Comparison of ENCODE assay signal across 7 mouse cellular contexts in the genomic region with DNA sequence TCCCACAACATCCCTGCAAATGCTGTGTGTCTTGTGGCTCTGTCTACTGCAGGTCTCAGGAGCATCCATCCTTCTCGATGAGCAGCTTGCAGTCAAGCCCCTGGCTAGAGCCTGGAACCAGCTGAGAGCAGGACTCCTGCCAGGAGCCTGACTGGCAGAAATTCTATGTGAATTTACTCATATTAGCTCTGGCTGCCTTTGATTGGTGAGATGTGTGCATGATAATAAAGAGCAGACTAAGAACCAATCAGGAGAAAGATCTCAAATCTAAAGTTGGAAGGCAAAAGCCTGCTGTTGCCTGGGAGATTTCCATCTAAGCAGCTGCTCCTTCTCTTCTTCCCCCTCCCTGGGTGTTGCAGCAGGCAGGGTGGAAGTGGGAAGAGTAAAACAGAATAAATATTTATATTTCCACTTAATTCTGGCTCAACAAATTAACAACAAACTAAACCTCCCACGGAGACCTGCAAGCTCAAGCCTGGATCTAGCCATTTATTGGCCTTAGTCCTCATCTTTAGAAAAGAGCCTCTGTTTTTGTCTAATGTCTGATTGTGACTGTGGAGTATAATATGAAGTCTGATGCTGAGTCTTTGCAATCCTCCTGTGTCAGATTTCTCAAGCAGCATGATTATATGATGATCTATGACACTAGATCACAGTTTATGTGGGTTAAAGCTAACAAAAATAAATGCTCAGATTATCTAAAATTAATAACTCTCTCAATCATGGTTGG.
A peak's percentile ranks its signal among the peaks of the same experiment; 100 is the strongest.
DNase-seq lines count a peak whose midpoint lies in the region; ATAC-seq and TF ChIP-seq lines count a peak whose summit lies in the region.

No protein-coding gene starts in this region.

- H3K36me3 ChIP-seq in forebrain, embryonic 14.5 days (ENCODE audit: control insufficient read depth, insufficient read depth, low read length) = no peaks in the 10 kb centered on the region
- H3K36me3 ChIP-seq in midbrain, embryonic 13.5 days = no peaks in the 10 kb centered on the region
- H3K36me3 ChIP-seq in heart, embryonic 12.5 days = no peaks in the 10 kb centered on the region

- intact Hi-C loops in gastrocnemius, adult 2 months (cut with DNase I) = no loop called here

- no peak overlapping the region for H3K4me2 ChIP-seq in forebrain, embryonic 14.5 days (ENCODE audit: low read length)
- H3K4me2 ChIP-seq in midbrain, embryonic 13.5 days (replicated peaks) = peak overlapping the region; percentile 24; the same call in 1 of the 2 replicates
- H3K4me2 ChIP-seq in heart, embryonic 12.5 days = no peak overlapping the region

- WGBS in forebrain, embryonic 14.5 days = 27% methylated on average over 2 of the region's 2 CpGs
- WGBS in midbrain, embryonic 13.5 days = 34% methylated on average over 2 of the region's 2 CpGs
- 39% methylated on average over 2 of the region's 2 CpGs for WGBS in heart, embryonic 12.5 days

- no peaks in the 10 kb centered on the region for H3K9me3 ChIP-seq in forebrain, embryonic 14.5 days (replicated peaks; ENCODE audit: control insufficient read depth, low read length)
- no peaks in the 10 kb centered on the region for H3K9me3 ChIP-seq in midbrain, embryonic 13.5 days
- peaks cover 8% of the 10 kb centered on the region; the same call in 1 of the 2 replicates for H3K9me3 ChIP-seq in heart, embryonic 12.5 days (replicated peaks)

- no peaks in the 10 kb centered on the region for H3K4me1 ChIP-seq in forebrain, embryonic 14.5 days (ENCODE audit: control insufficient read depth, insufficient read depth, low read length)
- H3K4me1 ChIP-seq in midbrain, embryonic 13.5 days (replicated peaks) = peaks cover 10% of the 10 kb centered on the region; the same call in 1 of the 2 replicates
- no peaks in the 10 kb centered on the region for H3K4me1 ChIP-seq in heart, embryonic 12.5 days (replicated peaks)

- no peak for TF ChIP-seq CTCF in gastrocnemius, adult 2 months (IDR thresholded peaks at IDR 0.05)

- peak; percentile 79 for DNase-seq in MN1 (ENCODE audit: low spot score)
- DNase-seq in NIH3T3 (ENCODE audit: low read depth) = peak; percentile 17
- DNase-seq in forebrain, embryonic 14.5 days (ENCODE audit: low spot score) = peak; percentile 85
- peak; percentile 53 to 58 for DNase-seq in layer of hippocampus, postnatal 25 days (ENCODE audit: extremely low spot score in 1 of 2, low spot score in 1 of 2)
- no peak for DNase-seq in gastrocnemius, adult 2 months

- no peak overlapping the region for H3K4me3 ChIP-seq in forebrain, embryonic 14.5 days (ENCODE audit: low read depth, low read length)
- peak overlapping the region; percentile 4; the same call in 1 of the 2 replicates for H3K4me3 ChIP-seq in midbrain, embryonic 13.5 days (replicated peaks)
- no peak overlapping the region for H3K4me3 ChIP-seq in heart, embryonic 12.5 days
- H3K4me3 ChIP-seq in gastrocnemius, adult 2 months = no peak overlapping the region

- no peaks in the 10 kb centered on the region for H3K27me3 ChIP-seq in forebrain, embryonic 14.5 days (replicated peaks; ENCODE audit: control insufficient read depth, insufficient read depth, low read length)
- H3K27me3 ChIP-seq in midbrain, embryonic 13.5 days = no peaks in the 10 kb centered on the region
- no peaks in the 10 kb centered on the region for H3K27me3 ChIP-seq in heart, embryonic 12.5 days (replicated peaks)

- peak; percentile 94 for ATAC-seq in forebrain, embryonic 14.5 days
- peak; percentile 93 for ATAC-seq in midbrain, embryonic 13.5 days
- no peak for ATAC-seq in heart, embryonic 12.5 days (ENCODE audit: insufficient number of reproducible peaks, low FRiP score)

- H3K9ac ChIP-seq in forebrain, embryonic 14.5 days (ENCODE audit: low read length) = no peak overlapping the region
- H3K9ac ChIP-seq in midbrain, embryonic 13.5 days (replicated peaks) = no peak overlapping the region
- H3K9ac ChIP-seq in heart, embryonic 12.5 days = no peak overlapping the region

- H3K27ac ChIP-seq in forebrain, embryonic 14.5 days (ENCODE audit: low read depth, low read length) = peak overlapping the region; percentile 9; the same call in 1 of the 2 replicates
- peak overlapping the region; percentile 53; the same call in 1 of the 2 replicates for H3K27ac ChIP-seq in midbrain, embryonic 13.5 days
- H3K27ac ChIP-seq in heart, embryonic 12.5 days (ENCODE audit: poor library complexity, severe bottlenecking) = no peak overlapping the region
- no peak overlapping the region for H3K27ac ChIP-seq in gastrocnemius, adult 2 months

Comparison
In these comparisons a context has a peak if more than half of its experiments do, and no peak if none do; other contexts are left out.
1. H3K27ac ChIP-seq: peak in forebrain, embryonic 14.5 days (single experiment) and midbrain, embryonic 13.5 days (single experiment); none in heart, embryonic 12.5 days (single experiment) and gastrocnemius, adult 2 months (single experiment).